Mouse (Mus musculus) ovary, postnatal 14 days (tissue): ENCODE data around the gene Foxd4.

Experiments
- DNase-seq: peaks from one replicate; pipeline ENCODE4 v3.0.0; 2022; ENCODE audit warnings: low spot score

Gene Foxd4

DNA sequence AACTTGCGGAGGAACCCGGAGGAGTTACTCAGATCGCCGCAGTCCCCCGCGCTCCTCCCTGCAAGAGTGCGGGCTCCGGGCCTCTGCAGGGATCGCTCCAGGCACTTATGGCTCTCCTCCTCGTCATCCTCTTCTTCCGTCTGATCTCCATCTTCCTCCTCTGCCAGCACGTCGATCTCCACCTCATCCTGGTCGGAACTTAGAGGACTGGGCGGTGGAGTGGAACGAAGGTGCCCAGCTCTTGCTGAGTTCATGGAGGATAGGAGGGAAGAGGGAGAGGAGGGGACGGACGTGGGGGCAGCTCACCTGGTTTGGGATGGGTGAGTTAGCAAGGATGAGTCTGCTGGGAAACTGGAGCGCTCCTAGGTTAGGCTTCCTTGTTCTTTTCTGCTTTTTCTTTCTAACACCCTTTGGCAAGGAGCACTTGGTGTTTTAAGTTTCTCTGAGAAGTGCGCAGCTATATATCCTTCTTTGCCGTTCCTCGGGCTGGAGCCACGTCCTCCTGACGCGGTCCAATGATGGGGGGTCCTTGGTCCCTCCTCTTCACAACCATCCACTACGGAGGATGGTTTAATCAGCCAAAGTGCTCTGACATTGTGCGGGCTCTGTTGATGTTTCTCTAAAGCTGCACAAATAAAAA lies at the start of gene Foxd4:
TSS of gene Foxd4 (minus strand) at position 617 of the 640 bp plus-strand sequence.
- no peak for DNase-seq

- DNase-seq: no peak
These were observed 44.7 kb upstream of the Foxd4 start for GRCm38 (mm10) chr19:24945521-24946262.

GRCm38 (mm10) chr19:24937084-24937483 lies 36.1 kb upstream of the Foxd4 start:
- DNase-seq: no peak

- no peak for DNase-seq
These were observed 28.0 kb upstream of the Foxd4 start for GRCm38 (mm10) chr19:24929041-24929440.

- no peak for DNase-seq
These were observed 19.9 kb upstream of the Foxd4 start for GRCm38 (mm10) chr19:24920866-24921265.

DNA sequence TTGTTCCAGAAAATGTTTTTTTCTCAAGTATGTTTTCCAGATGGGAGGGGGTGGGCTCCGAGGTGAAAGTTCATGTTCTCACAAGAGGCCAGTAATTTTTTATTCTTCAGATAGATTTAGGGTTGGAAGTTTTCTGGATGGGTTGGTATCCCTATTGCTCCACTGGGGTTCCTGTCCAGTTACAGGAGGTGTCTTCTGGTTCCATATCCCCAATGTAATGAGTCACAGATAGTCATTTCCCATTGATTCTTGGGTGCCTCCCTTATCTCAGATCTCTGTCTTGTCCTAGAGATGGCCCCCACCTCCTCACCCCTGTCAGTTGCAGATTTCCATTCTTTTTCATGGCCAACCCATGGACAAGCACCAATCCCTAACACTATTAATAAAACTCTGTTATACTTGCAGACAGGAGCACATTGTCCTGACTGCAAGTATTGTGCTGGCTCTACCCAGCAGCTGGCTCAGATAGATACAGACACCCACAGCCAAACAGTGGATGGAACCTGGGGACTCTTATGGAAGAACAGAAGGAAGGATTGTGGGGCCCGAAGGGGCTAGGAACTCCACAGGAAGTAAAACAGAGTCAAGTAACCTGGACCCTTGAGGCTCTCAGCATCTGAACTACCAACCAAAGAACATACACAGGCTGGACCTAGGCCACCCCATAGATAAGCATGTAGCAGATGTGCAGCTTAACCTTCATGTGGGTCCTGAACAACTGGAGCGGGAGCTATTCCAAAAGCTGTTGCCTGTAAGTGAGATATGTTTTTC lies 7.6 kb upstream of the Foxd4 start:
- no peak for DNase-seq

- no peak for DNase-seq
These were observed 6.7 kb upstream of the Foxd4 start for GRCm38 (mm10) chr19:24907655-24908054.

DNA sequence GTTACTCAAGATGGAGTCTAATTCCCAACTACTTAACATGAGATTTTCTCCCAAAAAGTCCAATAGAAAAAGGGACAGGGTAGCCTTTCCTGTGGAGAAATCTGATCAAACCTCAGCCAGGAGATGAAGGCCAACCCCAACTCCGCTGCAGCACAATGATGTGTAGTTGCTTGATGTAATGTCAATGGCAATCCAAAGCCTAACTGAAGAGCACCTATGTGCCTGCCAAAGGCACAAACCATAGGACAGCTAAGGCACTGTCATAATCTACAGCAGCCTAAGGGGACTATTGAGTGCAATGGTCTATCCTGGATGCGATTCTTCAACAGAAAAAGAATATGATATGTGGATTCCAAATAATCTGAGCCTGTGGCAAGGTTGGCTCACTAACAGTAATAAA lies 1.8 kb upstream of the Foxd4 start:
- DNase-seq: no peak

GRCm38 (mm10) chr19:24902256-24902655 lies 1.3 kb upstream of the Foxd4 start:
- DNase-seq: no peak

GRCm38 (mm10) chr19:24901666-24902065 lies 669 bp upstream of the Foxd4 start:
- DNase-seq: no peak

- DNase-seq: no peak
These were observed 1.1 kb downstream of the Foxd4 start for GRCm38 (mm10) chr19:24899578-24900544.

- no peak for DNase-seq
These were observed 2.0 kb downstream of the Foxd4 start for GRCm38 (mm10) chr19:24898737-24899577.

- DNase-seq: no peak
These were observed 2.9 kb downstream of the Foxd4 start for GRCm38 (mm10) chr19:24897896-24898736.

GRCm38 (mm10) chr19:24897006-24897895 lies 3.7 kb downstream of the Foxd4 start:
- no peak for DNase-seq

GRCm38 (mm10) chr19:24896536-24896935 lies 4.5 kb downstream of the Foxd4 start:
- DNase-seq: no peak

DNA sequence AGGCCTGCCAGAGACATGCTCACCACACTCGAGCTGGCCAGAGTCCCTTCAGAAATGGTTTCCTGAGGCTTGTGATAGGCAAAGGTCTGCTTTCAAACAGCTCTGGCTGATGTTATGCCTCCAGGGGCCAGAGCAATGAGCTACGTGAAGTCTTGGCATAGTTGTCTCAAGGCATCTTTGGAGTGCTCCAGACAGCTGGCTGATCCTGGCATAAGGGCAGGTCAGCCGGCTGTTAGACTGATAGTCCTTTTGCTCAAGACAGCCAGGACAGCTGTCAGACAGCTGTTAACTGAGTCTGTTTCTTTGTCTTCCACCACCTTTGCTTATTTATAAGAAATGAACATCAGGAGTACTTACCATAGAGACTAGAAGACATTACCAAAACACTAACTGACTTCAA lies 14.1 kb downstream of the Foxd4 start:
- no peak for DNase-seq

DNA sequence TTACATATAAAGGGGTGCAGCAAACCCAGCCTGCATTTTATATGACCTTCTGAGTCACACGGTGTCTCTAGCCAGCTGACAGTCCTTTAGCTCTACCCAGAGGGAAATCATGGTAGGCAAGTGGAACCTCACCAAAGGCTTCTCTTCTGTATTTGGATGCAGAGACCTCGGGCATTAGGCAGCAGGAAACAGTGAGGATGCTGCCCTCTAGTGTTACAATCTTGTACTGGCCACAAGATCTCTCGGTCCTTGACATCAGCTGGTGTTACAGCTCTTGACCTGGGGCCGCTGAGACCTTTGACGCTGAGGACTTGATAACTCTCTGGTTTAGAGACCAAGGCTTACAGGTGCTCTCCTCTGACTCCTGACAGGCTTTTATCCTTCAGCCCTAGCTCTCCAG lies 15.5 kb downstream of the Foxd4 start:
- DNase-seq: peak; percentile 47

DNA sequence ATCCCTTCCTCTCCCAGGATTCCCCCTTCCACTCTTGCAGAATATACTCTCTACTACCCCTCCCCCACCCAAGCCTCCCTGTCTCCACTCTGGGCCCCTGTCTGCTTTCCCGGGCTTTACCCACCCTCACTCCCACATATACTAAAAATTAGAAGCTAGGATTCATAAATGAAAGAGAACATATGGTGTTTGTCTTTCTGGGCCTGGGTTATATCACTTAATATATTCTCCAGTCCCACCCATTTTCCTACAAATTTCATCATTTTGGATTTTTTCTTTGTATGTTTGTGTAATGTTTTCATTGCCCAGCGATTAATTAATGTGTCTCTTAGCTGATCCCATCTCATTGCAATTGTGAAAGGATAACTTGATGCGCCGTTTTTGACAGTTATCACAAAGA lies 19.8 kb downstream of the Foxd4 start:
- DNase-seq: no peak
